Mouse (Mus musculus) common myeloid progenitor, adult 5-6 weeks (primary cell): ENCODE data around the gene Artn. TPM values are rescaled to one million over a fixed set of nuclear protein-coding genes. Genes with fewer than 3 reads are reported as not detected.
A peak's percentile ranks its signal among the peaks of the same experiment; 100 is the strongest.

Source experiments
- ATAC-seq: replicated peaks from 2 replicates; pipeline ENCODE4 v1.8.0; 2016; ENCODE audit warnings: low read depth, mild to moderate bottlenecking, moderate TSS enrichment, inconsistent platforms; ENCODE audit not compliant: poor library complexity, severe bottlenecking
- total RNA-seq: library from RNA; stranded (forward); fragments of 200-1000, 187-1606 nt; gene quantifications from 2 replicates; pipeline ENCODE4 v1.2.3, GENCODE M21; 2017

Artn gene
- total RNA-seq, 1 experiment from 2014 or later: not detected

DNA sequence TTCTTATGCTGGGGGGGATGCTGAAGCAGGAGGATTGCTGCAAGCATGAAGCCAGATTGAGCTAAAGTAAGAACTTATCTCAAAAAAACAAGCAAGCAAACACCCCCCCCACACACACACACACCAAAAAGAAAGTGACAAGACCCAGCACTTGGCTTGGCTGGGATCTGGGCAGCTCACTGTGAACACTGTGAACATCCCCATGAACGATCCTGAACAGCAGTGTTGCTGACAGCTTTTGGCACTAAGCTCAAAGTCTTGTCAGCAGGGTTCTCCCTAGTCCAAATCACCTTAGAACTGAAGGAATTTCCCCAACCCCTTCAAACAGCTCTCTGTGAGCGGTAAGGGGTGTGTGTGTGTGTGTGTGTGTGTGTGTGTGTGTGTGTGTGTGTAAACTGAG is 6.1 kb downstream of the Artn start:
- no peak for ATAC-seq

DNA sequence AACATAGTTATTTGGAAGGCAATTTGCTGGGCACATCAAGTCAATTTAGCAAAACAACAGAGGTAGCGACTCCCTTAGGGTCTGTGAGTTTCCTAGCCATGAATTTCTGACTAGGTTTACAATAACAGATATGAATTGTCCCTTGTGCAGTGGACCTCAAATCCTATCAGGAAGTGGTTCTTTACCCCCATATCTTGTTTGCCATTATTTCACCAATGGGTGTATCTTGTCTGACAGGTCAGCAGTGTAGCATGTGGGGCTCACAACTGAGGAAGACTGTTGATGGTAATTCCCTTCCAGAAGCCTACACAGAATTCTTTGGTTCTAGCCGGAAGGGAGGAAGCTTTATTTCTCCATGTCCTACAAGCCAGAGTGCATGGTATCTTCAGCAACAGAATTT is 8.2 kb downstream of the Artn start:
- no peak for ATAC-seq

DNA sequence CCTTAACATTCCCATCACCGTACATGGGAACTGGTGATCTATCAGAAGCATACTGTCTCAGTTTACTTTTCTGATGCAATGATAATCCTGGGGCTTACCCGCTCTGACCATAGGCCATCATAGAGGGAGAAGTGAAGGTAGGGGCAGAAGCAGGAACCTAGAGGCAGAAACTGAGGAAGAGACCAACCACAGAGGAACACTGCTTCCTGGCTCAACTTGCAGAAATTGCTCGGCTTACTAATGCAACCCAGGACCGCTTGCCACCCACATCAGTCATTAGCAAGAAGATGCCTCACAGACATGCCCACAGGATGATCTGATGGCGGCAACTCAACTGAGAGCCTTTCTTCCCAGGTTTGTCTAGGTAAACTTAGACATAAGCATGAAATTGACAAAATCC is 10.8 kb downstream of the Artn start:
- ATAC-seq: no peak

DNA sequence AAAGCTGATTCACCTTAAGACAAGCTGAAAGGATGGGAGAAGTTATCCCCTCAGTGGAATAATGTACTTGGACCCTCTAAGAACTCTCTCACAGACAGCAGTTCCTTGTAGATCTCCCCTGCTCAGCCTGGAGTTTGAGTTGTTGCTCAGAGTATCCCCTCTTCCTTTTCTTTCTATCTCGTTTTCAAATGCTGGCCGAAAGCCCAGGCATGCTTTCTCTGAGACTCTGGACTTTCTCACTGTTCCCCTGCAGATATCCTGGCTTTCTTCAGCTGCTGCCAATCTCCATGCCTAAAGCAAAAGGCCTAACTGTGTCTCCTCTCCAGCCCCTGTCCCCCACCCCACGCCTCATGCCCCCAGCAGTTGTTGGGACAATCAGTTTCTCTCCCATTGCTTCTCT is 11.3 kb downstream of the Artn start:
- ATAC-seq: no peak

DNA sequence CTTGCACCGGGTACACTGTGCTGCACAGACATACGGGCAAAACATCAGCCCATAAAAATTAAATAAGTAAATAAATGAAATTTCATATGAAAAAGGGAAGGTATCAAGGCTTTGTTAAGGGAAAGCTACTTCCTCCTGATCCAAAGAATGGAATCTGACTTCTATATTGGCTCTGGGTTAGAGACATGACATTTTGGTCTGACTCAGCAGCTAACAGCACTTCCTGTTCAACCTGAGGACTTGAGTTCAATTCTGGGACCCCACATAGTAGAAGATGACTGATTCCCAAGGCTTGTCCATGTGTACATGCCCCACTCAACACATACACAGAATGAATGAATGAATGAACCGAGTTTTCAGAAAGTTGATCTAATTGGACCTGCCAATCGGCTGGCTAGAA is 11.7 kb downstream of the Artn start:
- ATAC-seq: no peak

DNA sequence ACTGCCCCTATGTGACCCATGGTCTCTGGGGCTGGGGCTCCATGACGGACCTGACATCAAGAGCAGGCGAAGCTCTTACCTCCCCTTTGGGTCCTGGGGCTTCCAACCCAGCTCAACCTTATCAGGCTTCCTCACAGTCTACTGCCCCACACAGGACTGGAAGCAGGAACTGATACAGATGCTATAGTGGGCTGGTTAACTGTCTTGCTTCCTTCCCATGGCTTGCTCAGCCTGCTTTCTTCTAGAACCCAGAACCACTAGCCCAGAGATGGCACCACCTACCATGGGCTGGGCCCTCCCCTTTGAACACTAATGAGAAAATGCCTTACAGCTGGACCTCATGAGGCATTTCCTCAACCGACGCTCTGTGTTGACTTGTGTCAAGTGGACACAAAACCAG is 12.2 kb downstream of the Artn start:
- ATAC-seq: no peak

DNA sequence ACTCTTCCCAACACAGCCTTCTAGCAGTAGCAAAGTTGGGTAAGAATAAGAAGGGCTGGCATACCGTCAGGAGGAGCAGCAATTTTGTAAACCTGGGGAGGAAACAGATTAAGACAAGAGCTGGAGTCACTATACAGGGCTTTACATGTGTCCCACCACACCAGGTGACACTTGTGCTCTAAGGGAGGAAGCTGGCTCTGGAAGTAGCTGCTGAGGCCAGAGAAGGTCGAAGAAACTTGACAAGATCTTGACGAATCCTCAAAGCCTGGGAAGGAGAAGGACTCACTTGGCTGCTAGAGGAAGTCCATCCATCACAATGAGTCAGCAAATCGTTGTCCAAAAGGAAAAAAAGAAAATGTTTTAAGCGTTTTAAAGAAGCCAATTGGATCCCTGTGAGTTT is 13.2 kb downstream of the Artn start:
- ATAC-seq: no peak

DNA sequence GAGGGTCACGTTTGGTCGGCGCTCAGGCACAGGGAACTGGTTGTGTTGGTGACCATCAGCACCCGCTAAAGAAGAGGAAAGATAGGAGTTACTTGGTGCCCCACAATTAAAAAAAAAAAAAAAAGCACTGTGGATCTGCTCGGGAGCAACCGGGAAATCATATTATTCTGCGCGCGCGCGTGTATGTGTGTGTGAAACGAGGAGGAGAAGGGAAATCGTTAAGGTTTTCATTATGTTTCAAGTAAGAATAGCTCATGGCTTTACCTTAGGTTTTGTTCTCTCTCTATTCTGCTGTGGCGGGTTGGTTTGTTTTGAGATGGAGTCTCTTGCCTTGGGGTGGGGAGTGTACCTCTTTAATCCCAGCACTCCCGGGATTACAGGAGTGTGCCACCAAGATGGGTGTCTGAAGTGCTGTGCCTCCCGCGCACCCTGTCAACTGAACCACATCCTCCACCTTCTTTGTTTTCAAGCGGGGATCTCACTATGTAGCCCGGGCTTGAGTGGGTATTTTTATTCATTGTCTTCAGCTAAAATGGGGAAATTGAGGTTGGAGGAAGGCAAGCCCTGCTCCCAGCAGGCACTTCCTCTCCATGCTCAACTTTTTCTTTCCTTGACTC is 14.0 kb downstream of the Artn start:
- ATAC-seq: peak; percentile 24

DNA sequence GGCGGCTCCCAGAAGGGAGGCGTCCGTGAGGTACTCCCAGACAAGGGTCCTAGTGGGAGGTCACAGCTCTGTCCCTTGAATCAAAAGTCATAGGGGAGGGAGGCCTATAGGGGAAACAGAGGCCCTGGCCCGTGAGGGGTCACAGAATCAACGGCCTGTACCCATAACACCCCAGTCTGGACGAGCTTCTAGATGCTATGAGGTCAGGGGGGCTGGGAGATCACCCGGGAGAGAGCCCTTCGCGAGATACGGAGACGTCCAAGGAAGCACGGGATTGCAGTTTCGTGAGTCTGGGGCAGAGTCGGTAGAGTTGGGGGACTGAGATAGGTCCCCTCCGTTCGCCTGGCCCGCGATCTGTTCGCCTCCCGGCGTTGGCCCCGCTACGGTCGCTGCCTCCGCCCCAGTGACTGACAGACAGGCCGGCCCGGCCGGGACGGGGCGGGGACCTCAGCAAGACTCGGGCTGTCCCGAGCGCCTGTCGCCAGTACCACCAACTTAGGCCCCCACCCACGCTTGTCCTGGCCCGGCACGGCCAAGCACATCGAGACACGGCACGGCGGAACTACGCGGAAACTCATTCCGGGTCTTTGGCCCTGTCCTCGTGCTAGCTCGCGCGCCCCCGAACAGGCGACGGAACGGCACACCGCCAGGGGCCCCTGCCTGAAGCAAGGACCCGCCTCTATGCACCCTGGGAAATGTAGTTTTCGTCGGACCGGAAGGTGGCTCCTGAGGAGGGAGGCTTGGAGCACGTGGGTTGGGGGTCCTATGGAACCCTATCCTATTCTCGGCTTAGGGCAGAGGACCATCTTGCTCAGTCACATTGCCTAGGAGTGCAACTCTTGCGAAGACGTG is 14.7 kb downstream of the Artn start, which contains the start of gene Ipo13:
Ipo13 (minus strand) TSS at position 409 of the 852 bp plus-strand sequence.
- ATAC-seq: peak; percentile 85

DNA sequence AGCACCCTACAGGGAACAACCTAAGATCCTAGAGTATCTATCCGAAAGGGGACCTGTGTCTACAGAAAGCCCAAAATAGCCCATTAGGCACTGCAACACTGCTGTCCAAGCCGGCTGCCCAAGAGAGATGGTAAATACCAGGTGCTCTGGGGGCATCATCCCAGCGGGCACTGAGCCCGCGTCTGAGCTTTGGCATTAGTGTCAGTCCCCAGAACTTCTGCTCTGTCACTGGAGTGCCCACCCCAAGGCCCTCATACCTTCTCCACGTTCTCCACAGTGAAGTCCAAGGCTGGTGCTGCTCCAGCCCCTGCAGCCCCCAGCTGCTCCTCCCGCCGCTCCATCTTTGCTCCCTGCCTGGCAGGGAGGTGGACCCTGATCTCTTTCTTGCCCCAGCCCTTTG is 15.5 kb downstream of the Artn start:
- no peak for ATAC-seq

DNA sequence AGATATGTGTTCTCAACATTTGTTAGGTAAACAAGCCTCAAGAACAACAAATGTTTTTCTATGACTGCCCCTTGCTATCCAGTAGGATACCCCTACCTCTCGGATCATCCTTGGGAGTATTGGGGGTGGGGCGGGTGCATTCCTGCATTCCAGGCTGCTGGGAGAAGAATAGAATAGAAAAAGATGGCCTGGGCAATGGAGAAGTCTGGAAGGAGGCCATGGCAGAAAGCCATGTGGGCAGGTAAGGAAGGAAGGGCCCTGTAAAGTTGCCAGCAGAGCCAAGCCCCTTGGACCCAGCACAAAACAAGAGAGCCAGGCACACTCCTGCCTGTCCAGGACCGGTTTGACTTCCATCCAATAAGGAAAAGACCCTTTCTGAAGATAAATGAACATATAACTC is 16.1 kb downstream of the Artn start:
- ATAC-seq: no peak

DNA sequence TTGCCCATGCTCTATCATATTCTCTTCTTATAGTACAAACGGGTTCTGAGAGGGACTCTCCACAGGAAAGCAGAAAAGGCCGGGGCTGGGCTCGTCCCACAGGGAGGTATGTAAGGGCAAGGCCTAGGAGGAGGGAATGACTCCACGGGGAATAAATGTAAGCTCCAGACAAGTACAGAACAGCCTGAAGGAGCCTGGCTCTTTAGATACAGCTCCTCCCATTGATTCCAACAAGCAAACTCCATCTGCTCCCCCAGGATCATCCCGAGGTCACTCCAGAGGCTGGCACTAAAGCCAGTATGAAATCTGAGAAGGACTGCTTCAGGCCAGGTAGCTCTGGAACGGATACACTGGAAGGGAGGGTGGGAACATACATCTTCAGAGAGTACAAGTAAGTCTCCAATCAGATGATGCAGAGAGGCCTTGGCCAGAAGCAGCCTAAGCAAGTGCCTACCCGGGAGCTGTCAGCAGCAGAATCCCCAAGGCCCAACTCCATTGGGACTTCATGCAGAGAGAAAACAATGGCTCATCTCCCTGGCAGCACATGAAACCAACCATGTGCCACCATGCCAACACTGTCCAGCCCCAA is 16.8 kb downstream of the Artn start:
- no peak for ATAC-seq

DNA sequence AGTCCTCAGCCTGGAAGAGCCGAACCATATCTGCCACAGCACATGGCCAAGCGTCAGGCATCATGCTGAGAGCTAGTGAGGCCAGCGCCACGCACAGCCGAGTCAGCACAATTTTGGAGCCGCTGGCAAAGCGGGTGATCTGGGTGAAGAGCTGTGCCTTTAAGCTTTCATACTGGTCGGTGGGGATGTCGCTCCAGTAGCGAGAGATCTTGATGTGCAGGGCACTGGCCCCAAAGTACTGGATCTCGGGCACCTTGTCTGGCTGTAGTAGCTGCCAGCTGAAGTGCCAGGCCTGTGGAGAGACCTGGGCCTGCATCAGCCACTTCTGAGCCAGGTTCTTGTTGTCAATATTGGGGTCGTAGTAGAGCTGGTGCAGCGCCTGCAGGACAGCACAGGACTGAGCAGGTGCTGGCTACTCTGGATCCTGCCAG is 17.4 kb downstream of the Artn start:
- ATAC-seq: no peak

DNA sequence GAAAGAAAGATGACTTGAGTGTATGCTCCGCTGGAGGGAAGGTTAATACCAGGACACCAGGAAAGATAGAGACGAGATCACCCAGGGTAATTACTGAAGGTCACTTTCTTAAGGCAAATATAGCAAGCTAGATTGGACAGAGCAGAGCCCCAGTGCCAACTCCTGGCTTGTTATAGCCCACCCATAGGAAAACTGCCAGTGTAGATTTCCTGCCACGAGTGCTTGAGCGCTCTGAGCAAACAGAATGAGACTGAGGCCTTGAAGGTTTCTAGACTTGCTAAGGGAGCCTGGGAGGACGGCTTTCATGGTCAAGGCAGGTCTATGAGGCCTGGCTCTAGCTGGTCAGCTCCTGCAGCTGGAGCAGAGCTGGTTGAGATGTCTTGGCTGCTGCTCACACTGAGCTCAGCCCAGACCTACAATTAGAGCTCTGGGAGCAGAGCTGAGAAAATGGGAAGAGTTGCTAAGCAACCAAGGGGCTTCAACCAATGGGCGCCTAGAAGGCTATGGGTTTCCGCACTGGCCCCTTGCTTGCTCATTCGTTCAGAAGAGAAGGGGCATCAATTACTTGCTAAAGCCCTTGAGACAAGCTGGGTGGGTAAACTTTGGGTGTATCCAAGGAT is 20.6 kb downstream of the Artn start:
- no peak for ATAC-seq

DNA sequence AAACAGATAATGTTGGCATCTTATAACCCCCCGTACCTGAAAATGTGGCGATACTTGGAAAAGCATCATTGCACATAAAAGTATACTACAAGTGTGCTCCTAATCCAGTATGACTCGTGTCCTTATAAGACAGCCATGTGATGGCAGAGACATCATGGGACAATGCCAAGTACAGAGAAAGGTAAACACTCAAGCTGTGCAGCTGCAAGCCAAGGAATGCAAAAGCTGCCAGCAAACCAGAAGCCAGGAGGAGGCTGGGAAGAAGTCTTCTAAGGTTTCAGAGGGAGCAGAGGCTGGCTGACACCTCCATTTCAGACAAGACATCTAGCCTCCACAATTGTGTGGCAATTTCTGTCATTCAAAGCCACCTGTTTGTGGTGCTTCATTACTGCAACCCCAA is 23.4 kb downstream of the Artn start:
- ATAC-seq: no peak

DNA sequence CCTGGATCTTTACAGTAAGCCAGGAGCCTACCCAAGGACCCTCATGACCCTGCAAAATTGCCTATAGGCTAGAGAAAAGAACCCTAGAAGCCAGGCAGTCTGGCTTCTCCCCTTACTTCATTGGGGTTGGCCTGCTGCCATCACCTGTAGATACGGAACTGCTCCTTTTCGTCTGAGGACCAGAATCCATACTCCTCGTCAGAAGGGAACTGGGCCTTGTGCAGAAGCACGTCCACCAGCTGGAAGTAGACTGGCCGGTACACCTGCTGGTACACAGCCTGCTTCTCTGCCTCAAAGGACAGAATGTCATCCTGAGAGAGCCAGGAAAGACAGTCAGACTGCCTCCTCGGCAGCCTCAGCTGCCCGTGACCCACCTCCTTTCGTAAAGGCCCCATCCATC is 24.8 kb downstream of the Artn start:
- ATAC-seq: no peak

DNA sequence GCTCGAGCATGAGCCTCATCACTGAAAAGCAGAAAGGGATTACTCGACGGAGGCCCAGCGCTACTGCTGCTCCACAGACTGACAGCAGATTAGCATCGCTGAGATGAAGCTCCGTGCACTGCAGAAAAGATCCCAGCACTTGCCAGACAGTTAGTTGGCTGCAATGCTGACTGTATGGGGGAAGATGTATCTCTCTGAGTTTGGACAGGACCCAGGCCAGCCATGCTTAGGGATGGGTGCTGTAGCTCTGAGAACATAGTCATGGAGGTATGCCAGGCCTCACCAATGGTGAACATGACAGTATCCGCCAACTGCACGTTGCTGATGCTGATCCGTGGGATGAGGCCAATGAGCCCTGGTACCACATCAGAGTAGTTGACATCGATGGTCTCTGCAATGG is 25.5 kb downstream of the Artn start:
- no peak for ATAC-seq

DNA sequence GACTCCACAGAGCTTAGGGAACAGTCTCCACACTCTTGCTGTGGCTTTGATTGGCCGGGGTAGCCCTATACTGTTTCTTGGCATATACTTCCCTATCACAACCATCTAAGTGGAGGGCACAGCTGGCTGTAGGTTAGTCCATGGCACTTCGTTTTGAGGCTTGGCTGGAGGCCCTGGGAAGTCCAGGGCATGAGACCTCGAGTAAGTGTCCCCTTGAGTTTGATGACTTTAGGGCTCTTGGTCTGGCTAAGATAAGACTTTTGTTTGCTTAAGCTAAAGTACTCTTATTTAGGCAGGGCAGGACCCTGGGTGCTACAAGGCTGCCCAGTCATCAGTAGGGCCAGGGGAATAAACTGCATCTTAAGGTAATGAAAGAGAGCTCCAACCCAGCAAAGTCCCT is 31.5 kb downstream of the Artn start:
- ATAC-seq: no peak

DNA sequence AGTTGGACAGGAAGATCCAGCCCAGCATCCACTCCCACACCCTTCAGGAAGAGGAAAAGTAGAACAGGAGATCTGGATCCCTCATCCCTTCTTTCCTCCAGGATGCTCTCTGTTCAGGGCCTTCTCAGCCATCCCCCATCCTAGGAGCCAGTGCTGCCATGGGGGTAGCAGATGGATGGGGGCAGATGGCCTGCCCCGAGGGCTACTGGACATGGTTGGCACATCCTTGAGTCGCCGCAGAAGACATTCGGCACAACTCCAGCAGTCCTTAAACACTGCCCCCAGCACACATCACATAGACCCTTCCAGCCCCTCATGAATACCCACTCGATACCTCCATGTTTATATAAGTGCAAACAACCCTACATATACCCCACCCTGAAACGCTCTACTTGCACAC is 33.5 kb downstream of the Artn start:
- no peak for ATAC-seq

DNA sequence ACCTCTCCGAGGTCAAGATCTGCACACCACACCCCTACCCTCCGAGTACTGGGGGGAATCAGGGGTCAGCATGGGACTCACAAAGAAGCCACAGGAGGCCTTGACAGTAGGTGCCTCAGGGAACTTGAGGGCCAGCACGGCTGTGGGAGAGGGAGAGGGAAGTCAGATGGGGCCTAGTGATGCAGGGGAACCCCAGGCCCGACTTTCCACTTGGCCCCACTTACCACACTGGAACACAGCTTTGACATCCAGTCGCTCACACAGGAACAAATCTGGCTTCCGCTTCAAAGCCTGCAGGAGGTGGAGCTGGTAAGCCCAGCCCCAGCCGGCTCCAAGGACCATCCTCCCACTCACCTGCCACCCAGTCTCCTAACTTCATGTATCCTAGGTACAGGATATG is 34.2 kb downstream of the Artn start:
- ATAC-seq: no peak

DNA sequence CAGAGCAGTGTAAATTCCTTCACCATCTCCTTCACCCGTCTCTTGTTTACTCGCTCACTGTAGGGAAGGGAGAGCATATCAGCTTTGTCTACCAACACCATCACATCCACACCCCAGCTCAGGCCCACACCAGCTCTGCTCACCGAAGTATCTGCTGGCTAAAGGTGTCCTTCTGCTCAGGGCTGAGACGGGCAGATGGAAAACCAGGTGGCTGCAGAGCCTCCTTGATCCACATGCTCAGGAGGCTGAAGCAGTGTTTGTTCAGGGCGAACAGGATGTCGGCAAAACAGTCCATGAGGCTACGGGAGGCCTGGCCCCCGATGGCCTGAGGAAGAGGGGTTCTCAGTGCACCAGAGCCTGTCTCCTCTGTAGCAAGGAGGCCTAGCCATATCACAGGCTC is 35.0 kb downstream of the Artn start:
- no peak for ATAC-seq
